Mouse (Mus musculus): ENCODE data around the gene Cntn1.

- no peak for TF ChIP-seq CTCF (IDR thresholded peaks at IDR 0.05)
- no peak for TF ChIP-seq EP300 (IDR thresholded peaks at IDR 0.05)
These were observed 8.4 kb upstream of the Cntn1 start for GRCm38 (mm10) chr15:92042538-92042937.

Measured in lung, postnatal 0 days (tissue).